Mouse (Mus musculus) testis, adult 2 months (tissue): ENCODE data around the gene Eif2b2.

ENCODE experiments used
- CTCF ChIP-seq: fragments of 200-500 bp; IDR thresholded peaks from 2 replicates; pipeline ENCODE4 v1.5.1; 2012; ENCODE audit warnings: low read depth, mild to moderate bottlenecking, inconsistent platforms, low read length, moderate library complexity; ENCODE audit not compliant: control insufficient read depth, insufficient read depth, insufficient replicate concordance
- POLR2A ChIP-seq: fragments of 200-500 bp; IDR thresholded peaks from 2 replicates; pipeline ENCODE4 v1.6.1; 2012; ENCODE audit warnings: low read depth, mild to moderate bottlenecking, inconsistent platforms, low read length, moderate library complexity; ENCODE audit not compliant: control insufficient read depth

DNA sequence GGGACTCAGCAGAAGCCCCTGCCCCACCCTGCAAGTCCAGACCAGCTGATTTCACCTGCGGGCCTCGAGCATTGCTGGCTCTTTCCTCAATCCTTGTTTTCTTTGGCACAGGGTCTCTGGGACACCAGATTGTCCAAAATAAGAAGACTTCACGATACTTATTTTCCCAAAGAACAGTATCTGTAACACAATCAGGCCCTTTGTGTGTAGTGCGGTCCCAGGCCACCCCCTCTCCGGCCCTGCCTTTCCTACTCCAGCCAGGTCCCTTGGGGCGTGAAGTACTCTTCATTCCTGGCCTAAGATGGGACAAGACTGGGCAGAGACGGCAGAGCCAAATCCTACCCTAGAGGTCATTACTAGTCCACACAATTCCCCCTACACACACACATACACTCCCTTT is 17.1 kb upstream of the Eif2b2 start:
- TF ChIP-seq POLR2A (no peak), CTCF (no peak)
